Mouse (Mus musculus) ES-E14 (cell line): Measurements from ENCODE around the gene Mcrip1.
"Not testable (repeated sequence)": the region's sequence is repeated elsewhere in the genome, so short reads cannot be mapped to it uniquely, and the experiment has no call there.

Experiments used
- HCFC1 ChIP-seq: IDR thresholded peaks from 2 replicates; pipeline ENCODE4 v1.6.1; 2012; ENCODE audit warnings: low read length, inconsistent platforms, borderline replicate concordance; ENCODE audit not compliant: insufficient read depth
- ZNF384 ChIP-seq: IDR thresholded peaks from 2 replicates; pipeline ENCODE4 v1.6.1; 2012; ENCODE audit warnings: low read depth, low read length, inconsistent platforms

DNA sequence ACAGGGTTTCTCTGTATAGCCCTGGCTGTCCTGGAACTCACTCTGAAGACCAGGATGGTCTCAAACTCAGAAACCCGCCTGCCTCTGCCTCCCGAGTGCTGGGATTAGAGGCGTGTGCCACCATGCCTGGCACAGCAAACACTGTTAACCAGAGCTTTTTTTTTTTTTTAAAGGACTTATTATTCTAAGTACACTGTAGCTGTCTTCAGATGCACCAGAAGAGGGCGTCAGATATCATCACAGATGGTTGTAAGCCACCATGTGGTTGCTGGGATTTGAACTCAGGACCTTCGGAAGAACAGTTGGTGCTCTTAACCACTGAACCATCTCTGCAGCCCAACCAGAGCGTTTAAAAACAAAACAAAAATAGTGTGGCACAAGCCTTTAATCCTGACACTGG is 9.3 kb upstream of the Mcrip1 start:
- not testable (repeated sequence) for TF ChIP-seq HCFC1
- peak; percentile 74 for TF ChIP-seq ZNF384
